Mouse (Mus musculus) adrenal gland, adult (tissue): ENCODE results near the gene Apex2.

Source experiments
- DNase-seq, 2 experiments: peaks; one replicate each; pipeline ENCODE4 v3.0.0; 2022 to 2023; ENCODE audit warnings: low spot score in 1 of 2; ENCODE audit not compliant: inconsistent age in 2 of 2

Gene Apex2

GRCm38 (mm10) chrX:150508696-150509095 lies 81.0 kb downstream of the Apex2 start:
- no peak for DNase-seq

GRCm38 (mm10) chrX:150487811-150488210 lies 101.9 kb downstream of the Apex2 start:
- DNase-seq, result peak; percentile 50 to 72

- peak in 1 of 2 experiments; percentile 14 for DNase-seq
These were observed 103.2 kb downstream of the Apex2 start for GRCm38 (mm10) chrX:150486314-150487030.

DNA sequence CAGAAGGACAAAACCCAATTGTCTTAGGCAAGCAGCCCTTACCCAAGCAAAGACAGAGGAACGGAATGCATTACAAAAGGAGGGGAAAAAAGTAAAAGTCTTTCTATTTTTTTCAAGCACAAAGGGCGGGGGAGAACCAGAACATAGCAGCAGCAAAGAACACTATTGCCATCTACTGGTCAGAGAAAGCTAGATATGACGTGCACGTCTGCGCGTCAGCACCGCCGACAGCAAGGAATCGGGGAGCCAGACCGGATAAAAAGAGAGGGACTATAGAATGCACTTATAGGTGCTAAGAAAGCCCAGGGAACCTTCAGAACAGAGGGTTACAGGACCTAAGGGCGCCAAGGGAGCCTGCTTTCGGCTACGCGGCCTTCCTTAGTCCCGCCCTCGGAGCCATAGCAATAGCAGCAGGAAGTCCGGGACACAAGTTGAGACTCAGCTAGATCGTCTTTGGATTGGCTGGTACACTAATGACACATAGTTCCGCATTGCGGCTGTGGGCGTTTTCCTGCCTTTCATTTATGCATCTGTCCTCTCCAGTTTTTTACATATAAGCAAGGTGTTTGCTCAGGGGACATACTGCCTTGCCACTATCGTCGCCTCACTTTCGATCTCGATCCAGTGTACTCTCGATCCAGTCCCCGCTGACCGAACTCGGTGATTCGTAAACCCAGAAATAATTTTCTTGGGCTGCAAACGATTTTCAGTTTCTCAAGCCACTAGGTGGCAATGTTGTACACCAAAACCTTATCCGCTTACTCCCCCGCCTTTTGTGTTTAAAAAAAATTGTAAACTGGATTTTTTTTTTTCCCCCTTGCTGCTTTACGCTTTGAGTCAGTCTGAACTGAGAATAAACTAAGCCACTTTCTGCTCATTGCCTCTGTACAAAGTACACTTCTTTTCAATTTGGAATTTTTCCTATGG lies 111.6 kb downstream of the Apex2 start:
- peak; percentile 87 to 97 for DNase-seq

- DNase-seq, result no peak
These were observed 118.3 kb downstream of the Apex2 start for GRCm38 (mm10) chrX:150471416-150471815.
